Comparison of ENCODE assay signal across 9 mouse cellular contexts in the genomic region with DNA sequence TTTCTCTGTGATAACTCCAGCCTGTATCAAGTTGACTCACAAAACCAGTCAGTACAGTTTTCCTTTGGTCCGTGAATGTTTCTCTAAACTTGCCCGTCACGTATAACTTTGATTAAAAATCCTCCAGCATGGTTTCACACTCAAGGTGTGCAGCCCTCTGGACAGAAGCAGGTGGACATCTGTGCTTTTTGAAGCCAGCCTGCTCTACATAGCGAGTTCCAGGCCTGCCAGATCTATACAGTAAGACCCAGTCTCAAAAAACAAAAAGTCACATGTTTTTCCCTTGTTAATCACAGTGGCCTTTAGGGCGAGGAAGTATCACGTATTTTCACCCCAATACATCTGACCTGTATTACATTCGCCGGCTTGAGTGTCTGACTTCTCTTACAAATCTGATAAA. TPM values are rescaled to one million over a fixed set of nuclear protein-coding genes. Genes with fewer than 3 reads are reported as not detected.
DNase-seq lines count a peak whose midpoint lies in the region; ATAC-seq and TF ChIP-seq lines count a peak whose summit lies in the region.
"Had no signal": no experiment of that assay in that cellular context is flagged by ENCODE, and none has a peak within 500 bp of the region (broad histone marks: within the 10 kb centered on the region; RNA-seq: fewer than 3 reads in every experiment).

No protein-coding gene starts in this region.

- no peak for TF ChIP-seq CTCF in ES-Bruce4 (IDR thresholded peaks at IDR 0.05; ENCODE audit: low read depth, low read length)
- TF ChIP-seq CTCF in liver, postnatal 0 days (IDR thresholded peaks at IDR 0.05; ENCODE audit: low read depth), result no peak

- no peaks in the 10 kb centered on the region for H3K27me3 ChIP-seq in heart, embryonic 11.5 days (ENCODE audit: control insufficient read depth, insufficient read depth, low read length)
- H3K27me3 ChIP-seq in ES-Bruce4 (ENCODE audit: control insufficient read depth, insufficient read depth, low read length, poor library complexity, severe bottlenecking), result no peaks in the 10 kb centered on the region
- no peaks in the 10 kb centered on the region for H3K27me3 ChIP-seq in heart, embryonic 16.5 days (ENCODE audit: control insufficient read depth, insufficient read depth, low read length)
- H3K27me3 ChIP-seq in liver, postnatal 0 days (ENCODE audit: insufficient read depth, low read length), result no peaks in the 10 kb centered on the region

- WGBS in heart, embryonic 11.5 days (ENCODE audit: insufficient replicate concordance), result 24% methylated on average over 8 of the region's 8 CpGs
- 19% methylated on average over 8 of the region's 8 CpGs for WGBS in heart, embryonic 16.5 days
- 19% methylated on average over 8 of the region's 8 CpGs for WGBS in liver, postnatal 0 days (ENCODE audit: insufficient replicate concordance)

- no peak overlapping the region for H3K27ac ChIP-seq in heart, embryonic 11.5 days (ENCODE audit: low read depth, low read length)
- peak overlapping the region; percentile 60; the same call in 1 of the 2 replicates for H3K27ac ChIP-seq in ES-Bruce4 (ENCODE audit: insufficient read depth, low read length)
- no peak overlapping the region for H3K27ac ChIP-seq in heart, embryonic 16.5 days (ENCODE audit: low read length)
- peak overlapping the region; percentile 90 for H3K27ac ChIP-seq in liver, postnatal 0 days (ENCODE audit: low read depth)

- peak overlapping the region; percentile 92 for H3K4me3 ChIP-seq in heart, embryonic 11.5 days (ENCODE audit: low read depth, low read length)
- H3K4me3 ChIP-seq in ES-Bruce4 (ENCODE audit: low read depth, low read length), result peak overlapping the region; percentile 73
- peak overlapping the region; percentile 86 for H3K4me3 ChIP-seq in heart, embryonic 16.5 days (ENCODE audit: low read length)
- peak overlapping the region; percentile 93 for H3K4me3 ChIP-seq in liver, postnatal 0 days (ENCODE audit: low read depth, low read length)

- H3K36me3 ChIP-seq in heart, embryonic 11.5 days (ENCODE audit: control insufficient read depth, insufficient read depth, low read length), result peaks cover 4% of the 10 kb centered on the region; the same call in 1 of the 2 replicates
- peaks cover 30% of the 10 kb centered on the region for H3K36me3 ChIP-seq in ES-Bruce4 (ENCODE audit: control insufficient read depth, insufficient read depth, low read length, poor library complexity, severe bottlenecking)
- peaks cover 10% of the 10 kb centered on the region for H3K36me3 ChIP-seq in heart, embryonic 16.5 days (ENCODE audit: control insufficient read depth, insufficient read depth)
- H3K36me3 ChIP-seq in liver, postnatal 0 days (replicated peaks; ENCODE audit: insufficient read depth, low read length), result peaks cover 10% of the 10 kb centered on the region

- intact Hi-C loops in left cerebral cortex, postnatal 4 days (cut with DNase I), result no loop called here

- H3K4me2 ChIP-seq in heart, embryonic 11.5 days, result peak overlapping the region; percentile 90
- H3K4me2 ChIP-seq in heart, embryonic 16.5 days (ENCODE audit: low read depth, low read length), result peak overlapping the region; percentile 84
- peak overlapping the region; percentile 84 for H3K4me2 ChIP-seq in liver, postnatal 0 days (ENCODE audit: low read depth, low read length)

- no peaks in the 10 kb centered on the region for H3K9me3 ChIP-seq in heart, embryonic 11.5 days (replicated peaks; ENCODE audit: control insufficient read depth, low read length)
- H3K9me3 ChIP-seq in ES-Bruce4 (replicated peaks; ENCODE audit: control insufficient read depth, insufficient read depth, low read length, poor library complexity, severe bottlenecking), result no peaks in the 10 kb centered on the region
- no peaks in the 10 kb centered on the region for H3K9me3 ChIP-seq in heart, embryonic 16.5 days (replicated peaks; ENCODE audit: control insufficient read depth, low read length)
- no peaks in the 10 kb centered on the region for H3K9me3 ChIP-seq in liver, postnatal 0 days (ENCODE audit: low read length)

- peaks cover 4% of the 10 kb centered on the region; the same call in 1 of the 2 replicates for H3K4me1 ChIP-seq in heart, embryonic 11.5 days (ENCODE audit: control insufficient read depth, insufficient read depth, low read length)
- H3K4me1 ChIP-seq in ES-Bruce4 (ENCODE audit: control insufficient read depth, insufficient read depth, low read length), result no peaks in the 10 kb centered on the region
- H3K4me1 ChIP-seq in heart, embryonic 16.5 days (ENCODE audit: control insufficient read depth, insufficient read depth, low read length), result peaks cover 13% of the 10 kb centered on the region
- peaks cover 6% of the 10 kb centered on the region for H3K4me1 ChIP-seq in liver, postnatal 0 days (ENCODE audit: insufficient read depth)

- TF ChIP-seq POLR2A in ES-Bruce4 (IDR thresholded peaks at IDR 0.05; ENCODE audit: insufficient read depth, low read length), result no peak

- peak overlapping the region; percentile 91 for H3K9ac ChIP-seq in heart, embryonic 11.5 days (ENCODE audit: low read depth, low read length)
- peak overlapping the region; percentile 70 for H3K9ac ChIP-seq in ES-Bruce4 (ENCODE audit: low read depth, poor library complexity, severe bottlenecking)
- H3K9ac ChIP-seq in heart, embryonic 16.5 days (ENCODE audit: low read length), result peak overlapping the region; percentile 91
- H3K9ac ChIP-seq in liver, postnatal 0 days (replicated peaks), result peak overlapping the region; percentile 88

- DNase-seq in heart, postnatal 4 days, result no peak
- DNase-seq in liver, postnatal 0 days, result no peak
- DNase-seq in frontal cortex, postnatal 14 days (ENCODE audit: low spot score in 2 of 2), result no peak
- DNase-seq in right cerebral cortex, adult 18-20 months, result no peak
- no peak for DNase-seq in left cerebral cortex, postnatal 4 days

- no peak for ATAC-seq in heart, embryonic 11.5 days (replicated peaks; ENCODE audit: insufficient number of reproducible peaks, low FRiP score, low TSS enrichment)
- no peak for ATAC-seq in heart, embryonic 16.5 days (replicated peaks; ENCODE audit: extremely low read depth, insufficient read depth, low FRiP score)
- ATAC-seq in liver, postnatal 0 days, result no peak

- no peak for TF ChIP-seq EP300 in ES-Bruce4 (IDR thresholded peaks at IDR 0.05; ENCODE audit: insufficient read depth, low read depth, low read length)
- no peak for TF ChIP-seq EP300 in liver, postnatal 0 days (IDR thresholded peaks at IDR 0.05; ENCODE audit: low read depth)

RNA-seq across cellular contexts. Expression of a gene that starts 0.5 kb away (rescaled TPM):
- polyA plus RNA-seq in heart, embryonic 11.5 days (2014; fragmentation: Nextera tagmentation; extraction: Ambion mirVana), result 0.38 and 0.66 TPM in 2 replicates
- under 1 TPM; 0.81 to 0.90 TPM for total RNA-seq in heart, postnatal 4 days (2021)
- polyA plus RNA-seq in ES-Bruce4 (2011; ENCODE audit: insufficient read depth, insufficient read length, low read depth, missing spikeins), result not detected in 2 replicates
- polyA plus RNA-seq in heart, embryonic 16.5 days (2015; fragmentation: Nextera tagmentation; extraction: Ambion mirVana), result 0.53 and 0.71 TPM in 2 replicates
- 0.97 and 1.7 TPM in 2 replicates for polyA plus RNA-seq in liver, postnatal 0 days (2015; fragmentation: Nextera tagmentation; extraction: Ambion mirVana)
- 1 to 10 TPM in 1 of 2 experiments, not detected in 1; 1.3 TPM for total RNA-seq in left cerebral cortex, postnatal 4 days (2021)
- total RNA-seq: monocyte, adult 5-6 weeks had no signal

RNA-seq across cellular contexts. Expression of a gene that starts 0.9 kb away (rescaled TPM):
- polyA plus RNA-seq in heart, embryonic 11.5 days (2014; fragmentation: Nextera tagmentation; extraction: Ambion mirVana), result 25.6 and 28.0 TPM in 2 replicates
- total RNA-seq in heart, postnatal 4 days (2021), result 10 to 100 TPM; 14.3 to 16.3 TPM
- 43.1 and 45.9 TPM in 2 replicates for polyA plus RNA-seq in ES-Bruce4 (2011; ENCODE audit: insufficient read depth, insufficient read length, low read depth, missing spikeins)
- 20.7 and 22.1 TPM in 2 replicates for polyA plus RNA-seq in heart, embryonic 16.5 days (2015; fragmentation: Nextera tagmentation; extraction: Ambion mirVana)
- 26.1 and 29.1 TPM in 2 replicates for polyA plus RNA-seq in liver, postnatal 0 days (2015; fragmentation: Nextera tagmentation; extraction: Ambion mirVana)
- total RNA-seq in left cerebral cortex, postnatal 4 days (2021), result 10 to 100 TPM; 24.4 to 24.8 TPM

RNA-seq across cellular contexts. Expression of a gene that starts 16.8 kb away (rescaled TPM):
- polyA plus RNA-seq in heart, embryonic 11.5 days (2014; fragmentation: Nextera tagmentation; extraction: Ambion mirVana), result 13.7 and 17.0 TPM in 2 replicates
- 10 to 100 TPM; 41.2 to 41.6 TPM for total RNA-seq in heart, postnatal 4 days (2021)
- polyA plus RNA-seq in ES-Bruce4 (2011; ENCODE audit: insufficient read depth, insufficient read length, low read depth, missing spikeins), result 23.7 and 24.1 TPM in 2 replicates
- polyA plus RNA-seq in heart, embryonic 16.5 days (2015; fragmentation: Nextera tagmentation; extraction: Ambion mirVana), result 10.1 and 11.2 TPM in 2 replicates
- polyA plus RNA-seq in liver, postnatal 0 days (2015; fragmentation: Nextera tagmentation; extraction: Ambion mirVana), result 5.0 and 6.0 TPM in 2 replicates
- total RNA-seq in left cerebral cortex, postnatal 4 days (2021), result 10 to 100 TPM; 14.1 to 14.8 TPM

RNA-seq across cellular contexts. Expression of a gene that starts 28.4 kb away (rescaled TPM):
- polyA plus RNA-seq in heart, embryonic 11.5 days (2014; fragmentation: Nextera tagmentation; extraction: Ambion mirVana), result not detected in 2 replicates
- not detected for total RNA-seq in heart, postnatal 4 days (2021)
- polyA plus RNA-seq in ES-Bruce4 (2011; ENCODE audit: insufficient read depth, insufficient read length, low read depth, missing spikeins), result not detected in 2 replicates
- 0.11 TPM in 1 of 2 replicates, not detected in the other for polyA plus RNA-seq in heart, embryonic 16.5 days (2015; fragmentation: Nextera tagmentation; extraction: Ambion mirVana)
- 0.36 and 0.41 TPM in 2 replicates for polyA plus RNA-seq in liver, postnatal 0 days (2015; fragmentation: Nextera tagmentation; extraction: Ambion mirVana)
- total RNA-seq in left cerebral cortex, postnatal 4 days (2021), result not detected
- total RNA-seq: monocyte, adult 5-6 weeks had no signal

RNA-seq across cellular contexts. Expression of a gene that starts 43.0 kb away (rescaled TPM):
- 0.36 TPM in 1 of 2 replicates, not detected in the other for polyA plus RNA-seq in heart, embryonic 11.5 days (2014; fragmentation: Nextera tagmentation; extraction: Ambion mirVana)
- total RNA-seq in heart, postnatal 4 days (2021), result under 1 TPM; 0.31 to 0.34 TPM
- polyA plus RNA-seq in ES-Bruce4 (2011; ENCODE audit: insufficient read depth, insufficient read length, low read depth, missing spikeins), result not detected in 2 replicates
- polyA plus RNA-seq in heart, embryonic 16.5 days (2015; fragmentation: Nextera tagmentation; extraction: Ambion mirVana), result 0.20 TPM in 1 of 2 replicates, not detected in the other
- 9.0 and 10.4 TPM in 2 replicates for polyA plus RNA-seq in liver, postnatal 0 days (2015; fragmentation: Nextera tagmentation; extraction: Ambion mirVana)
- not detected for total RNA-seq in left cerebral cortex, postnatal 4 days (2021)

Comparison
In these comparisons a context has a peak if more than half of its experiments do, and no peak if none do; other contexts are left out.
1. H3K27ac ChIP-seq: peak in ES-Bruce4 (single experiment) and liver, postnatal 0 days (single experiment); none in heart, embryonic 11.5 days (single experiment) and heart, embryonic 16.5 days (single experiment).
2. Peak in every context shown above with its lines, with median percentiles within 50 percentile points of each other: H3K4me2 ChIP-seq, H3K4me3 ChIP-seq and H3K9ac ChIP-seq.